Mouse (Mus musculus) MEL (cell line): ENCODE measurements at regions not wholly inside any gene's neighbourhood (a gene's known extent, or its start where the extent isn't known, plus 50 kb on each side); places are given as distances from the start of the nearest gene placed in this dataset.

Source experiments
- DNase-seq: peaks from one replicate; pipeline ENCODE4 v3.0.0; 2011; ENCODE audit warnings: low read depth, low spot score
- H3K27ac ChIP-seq: 2 replicates; pipeline ENCODE4 v1.5.1; 2012; ENCODE audit warnings: low read depth, mild to moderate bottlenecking, control low read depth, low read length, moderate library complexity; ENCODE audit not compliant: control insufficient read depth
- H3K27me3 ChIP-seq, 2 experiments: fragments of 150-350 bp in 1 of 2; sonication (generic) in 1 of 2; 2 replicates each; pipeline ENCODE4 v1.6.1; 2012; ENCODE audit warnings: low read length in 2 of 2, mild to moderate bottlenecking in 2 of 2, improper control_type of control experiment in 1 of 2, moderate library complexity in 1 of 2; ENCODE audit not compliant: insufficient read depth in 2 of 2, control insufficient read depth in 1 of 2
- H3K36me3 ChIP-seq, 2 experiments: 2 replicates each; pipeline ENCODE4 v1.6.1; 2012 to 2014; ENCODE audit warnings: low read length in 2 of 2, improper control_type of control experiment in 1 of 2, inconsistent platforms in 1 of 2, mild to moderate bottlenecking in 1 of 2; ENCODE audit not compliant: insufficient read depth in 2 of 2, control insufficient read depth in 1 of 2
- H3K4me1 ChIP-seq, 2 experiments: fragments of 150-350 bp in 1 of 2; sonication (generic) in 1 of 2; 2 replicates each; pipeline ENCODE4 v1.6.1; 2012; ENCODE audit warnings: low read length in 2 of 2, improper control_type of control experiment in 1 of 2, mild to moderate bottlenecking in 1 of 2; ENCODE audit not compliant: insufficient read depth in 2 of 2, control insufficient read depth in 1 of 2
- H3K4me3 ChIP-seq, 2 experiments: fragments of 150-350 bp in 1 of 2; sonication (generic) in 1 of 2; 2 replicates each; pipeline ENCODE4 v1.5.1; 2012; ENCODE audit warnings: low read depth in 2 of 2, low read length in 2 of 2, mild to moderate bottlenecking in 2 of 2, moderate library complexity in 2 of 2, control low read depth in 1 of 2, improper control_type of control experiment in 1 of 2; ENCODE audit not compliant: control insufficient read depth in 1 of 2, insufficient read depth in 1 of 2
- H3K79me2 ChIP-seq: 2 replicates; pipeline ENCODE4 v1.6.1; 2012; ENCODE audit warnings: mild to moderate bottlenecking, low read length, moderate library complexity; ENCODE audit not compliant: control insufficient read depth, poor library complexity, insufficient read depth
- H3K9ac ChIP-seq: 2 replicates; pipeline ENCODE4 v1.6.1; 2012; ENCODE audit warnings: low read depth, mild to moderate bottlenecking, control low read depth, low read length, moderate library complexity; ENCODE audit not compliant: control insufficient read depth, poor library complexity, severe bottlenecking
- H3K9me3 ChIP-seq: fragments of 150-350 bp; sonication (generic); replicated peaks from 2 replicates; pipeline ENCODE4 v1.6.1; 2012; ENCODE audit warnings: mild to moderate bottlenecking, low read length, improper control_type of control experiment, moderate library complexity; ENCODE audit not compliant: insufficient read depth
- BHLHE40 ChIP-seq: IDR thresholded peaks from 2 replicates; pipeline ENCODE4 v1.6.1; 2012; ENCODE audit warnings: low read depth, mild to moderate bottlenecking, inconsistent platforms, low read length, improper control_type of control experiment, borderline replicate concordance
- CHD1 ChIP-seq: IDR thresholded peaks from 2 replicates; pipeline ENCODE4 v1.6.1; 2012; ENCODE audit warnings: low read depth, mild to moderate bottlenecking, inconsistent platforms, low read length, improper control_type of control experiment
- CHD2 ChIP-seq: IDR thresholded peaks from 2 replicates; pipeline ENCODE4 v1.6.1; 2011; ENCODE audit warnings: low read length, improper control_type of control experiment
- E2F4 ChIP-seq: IDR thresholded peaks from 2 replicates; pipeline ENCODE4 v1.6.1; 2011; ENCODE audit warnings: low read depth, low read length, improper control_type of control experiment, borderline replicate concordance
- EP300 ChIP-seq, 2 experiments: IDR thresholded peaks; 2 replicates each; pipeline ENCODE4 v1.6.1; 2011; ENCODE audit warnings: improper control_type of control experiment in 2 of 2, low read length in 2 of 2, low read depth in 1 of 2, mild to moderate bottlenecking in 1 of 2
- ETS1 ChIP-seq: IDR thresholded peaks from 2 replicates; pipeline ENCODE4 v1.6.1; 2012; ENCODE audit warnings: low read depth, mild to moderate bottlenecking, inconsistent platforms, low read length, improper control_type of control experiment, moderate library complexity
- GABPA ChIP-seq: IDR thresholded peaks from 2 replicates; pipeline ENCODE4 v1.6.1; 2012; ENCODE audit warnings: low read depth, mild to moderate bottlenecking, inconsistent platforms, low read length, improper control_type of control experiment, moderate library complexity
- GATA1 ChIP-seq: IDR thresholded peaks from 2 replicates; pipeline ENCODE4 v1.6.1; 2011; ENCODE audit warnings: low read depth, low read length, improper control_type of control experiment
- HCFC1 ChIP-seq: IDR thresholded peaks from 2 replicates; pipeline ENCODE4 v1.6.1; 2012; ENCODE audit warnings: low read depth, mild to moderate bottlenecking, inconsistent platforms, low read length, improper control_type of control experiment, moderate library complexity
- JUND ChIP-seq: IDR thresholded peaks from 2 replicates; pipeline ENCODE4 v1.6.1; 2011; ENCODE audit warnings: low read depth, mild to moderate bottlenecking, improper control_type of control experiment, low read length
- MAX ChIP-seq: IDR thresholded peaks from 2 replicates; pipeline ENCODE4 v1.6.1; 2011; ENCODE audit warnings: low read length, improper control_type of control experiment
- MEF2A ChIP-seq: IDR thresholded peaks from 2 replicates; pipeline ENCODE4 v1.6.1; 2014; ENCODE audit warnings: low read depth, mild to moderate bottlenecking, inconsistent platforms, low read length, improper control_type of control experiment; ENCODE audit not compliant: poor library complexity, insufficient replicate concordance, severe bottlenecking; ENCODE audit errors: extremely low read depth
- MYB ChIP-seq: IDR thresholded peaks from 2 replicates; pipeline ENCODE4 v1.6.1; 2011; ENCODE audit warnings: mild to moderate bottlenecking, low read depth, low read length, improper control_type of control experiment
- MYC ChIP-seq: IDR thresholded peaks from 2 replicates; pipeline ENCODE4 v1.6.1; 2011; ENCODE audit warnings: low read depth, mild to moderate bottlenecking, low read length, improper control_type of control experiment, moderate library complexity
- POLR2AphosphoS2 ChIP-seq: IDR thresholded peaks from 2 replicates; pipeline ENCODE4 v1.6.1; 2011; ENCODE audit warnings: low read length, improper control_type of control experiment
- RAD21 ChIP-seq: IDR thresholded peaks from 2 replicates; pipeline ENCODE4 v1.6.1; 2011; ENCODE audit warnings: mild to moderate bottlenecking, low read depth, low read length, improper control_type of control experiment
- RCOR1 ChIP-seq: IDR thresholded peaks from 2 replicates; pipeline ENCODE4 v1.6.1; 2012; ENCODE audit warnings: low read depth, mild to moderate bottlenecking, inconsistent platforms, low read length, improper control_type of control experiment
- SIN3A ChIP-seq: IDR thresholded peaks from 2 replicates; pipeline ENCODE4 v1.6.1; 2012; ENCODE audit warnings: low read length, improper control_type of control experiment, inconsistent platforms
- TAL1 ChIP-seq: IDR thresholded peaks from 2 replicates; pipeline ENCODE4 v1.6.1; 2012; ENCODE audit warnings: mild to moderate bottlenecking, inconsistent platforms, low read length, moderate library complexity, mixed read lengths
- TBP ChIP-seq: IDR thresholded peaks from 2 replicates; pipeline ENCODE4 v1.8.0; 2011; ENCODE audit warnings: low read depth, low read length, improper control_type of control experiment
- TCF12 ChIP-seq: IDR thresholded peaks from 2 replicates; pipeline ENCODE4 v1.6.1; 2014; ENCODE audit warnings: low read depth, mild to moderate bottlenecking, inconsistent platforms, low read length, improper control_type of control experiment, moderate library complexity
- USF1 ChIP-seq: IDR thresholded peaks from 2 replicates; pipeline ENCODE4 v1.6.1; 2014; ENCODE audit warnings: low read depth, mild to moderate bottlenecking, inconsistent platforms, low read length, improper control_type of control experiment, moderate library complexity
- USF2 ChIP-seq, 2 experiments: IDR thresholded peaks; 2 replicates each; pipeline ENCODE4 v1.6.1; 2011 to 2012; ENCODE audit warnings: improper control_type of control experiment in 2 of 2, low read length in 2 of 2, borderline replicate concordance in 1 of 2, inconsistent platforms in 1 of 2, low read depth in 1 of 2, mild to moderate bottlenecking in 1 of 2; ENCODE audit not compliant: insufficient read depth in 1 of 2
- ZC3H11A ChIP-seq: IDR thresholded peaks from 2 replicates; pipeline ENCODE4 v1.6.1; 2012; ENCODE audit warnings: low read depth, mild to moderate bottlenecking, inconsistent platforms, low read length, improper control_type of control experiment
- ZKSCAN1 ChIP-seq: IDR thresholded peaks from 2 replicates; pipeline ENCODE4 v1.6.1; 2012; ENCODE audit warnings: low read depth, mild to moderate bottlenecking, inconsistent platforms, low read length, improper control_type of control experiment, moderate library complexity
- ZMIZ1 ChIP-seq: IDR thresholded peaks from 2 replicates; pipeline ENCODE4 v1.6.1; 2012; ENCODE audit warnings: low read depth, mild to moderate bottlenecking, inconsistent platforms, low read length, improper control_type of control experiment, moderate library complexity
- ZNF384 ChIP-seq: IDR thresholded peaks from 2 replicates; pipeline ENCODE4 v1.6.1; 2012; ENCODE audit warnings: low read depth, mild to moderate bottlenecking, inconsistent platforms, low read length, improper control_type of control experiment

- Histone ChIP-seq H3K27ac (no peak overlapping the region), H3K9me3 (no peaks in the 10 kb centered on the region)
- TF ChIP-seq ZNF384 (no peak), USF2 (IDR thresholded peaks at IDR 0.05; ENCODE audit: borderline replicate concordance in 1 of 2, insufficient read depth in 1 of 2, low read depth in 1 of 2, low read length in 2 of 2) (no peak), HCFC1 (no peak), TBP (no peak), GATA1 (no peak), RAD21 (no peak), TCF12 (no peak), MYC (no peak), SIN3A (no peak), USF1 (no peak), TAL1 (no peak), GABPA (no peak), ZC3H11A (no peak), CHD2 (no peak), E2F4 (no peak), JUND (no peak), BHLHE40 (no peak)
- TF ChIP-seq, all 39 proteins: peak for 0
- no peak overlapping the region for H3K4me3 ChIP-seq
- H3K4me1 ChIP-seq = no peaks in the 10 kb centered on the region
- H3K79me2 ChIP-seq = no peaks in the 10 kb centered on the region
- no peak overlapping the region for H3K9ac ChIP-seq
- H3K27me3 ChIP-seq = no peaks in the 10 kb centered on the region; a peak in 2 of 4 replicates
- DNase-seq = no peak
- H3K36me3 ChIP-seq = no peaks in the 10 kb centered on the region
These were observed 82.5 kb upstream of the Tle3 start for GRCm38 (mm10) chr9:61289713-61290112.

- DNase-seq = no peak
- Histone ChIP-seq H3K36me3 (no peaks in the 10 kb centered on the region), H3K9ac (no peak overlapping the region), H3K4me3 (no peak overlapping the region), H3K4me1 (no peaks in the 10 kb centered on the region), H3K27ac (no peak overlapping the region), H3K9me3 (no peaks in the 10 kb centered on the region), H3K27me3 (no peaks in the 10 kb centered on the region; a peak in 2 of 4 replicates), H3K79me2 (no peaks in the 10 kb centered on the region)
- TF ChIP-seq TAL1 (no peak), TCF12 (no peak), MYC (no peak), MEF2A (no peak), USF1 (no peak), CHD1 (no peak), USF2 (IDR thresholded peaks at IDR 0.05; ENCODE audit: borderline replicate concordance in 1 of 2, insufficient read depth in 1 of 2, low read depth in 1 of 2, low read length in 2 of 2) (no peak), CHD2 (no peak), MAX (no peak), POLR2AphosphoS2 (no peak), ETS1 (no peak), ZMIZ1 (no peak), ZKSCAN1 (no peak), EP300 (IDR thresholded peaks at IDR 0.05; ENCODE audit: low read depth in 1 of 2, low read length in 2 of 2) (no peak), MYB (no peak), RAD21 (no peak), GABPA (no peak), RCOR1 (no peak)
These were observed 80.5 kb upstream of the Tle3 start for GRCm38 (mm10) chr9:61291646-61292045.
